Mouse (Mus musculus) heart, adult 2 months (tissue): ENCODE measurements around the gene Zfp664.

Experiments used
- EP300 ChIP-seq: fragments of 200-500 bp; IDR thresholded peaks from 2 replicates; pipeline ENCODE4 v1.6.1; 2011; ENCODE audit warnings: low read depth, low read length, control low read depth; ENCODE audit not compliant: insufficient read depth
- POLR2A ChIP-seq: fragments of 200-500 bp; IDR thresholded peaks from 2 replicates; pipeline ENCODE4 v1.6.1; 2011; ENCODE audit warnings: mild to moderate bottlenecking, low read depth, low read length, control low read depth; ENCODE audit not compliant: insufficient read depth

GRCm38 (mm10) chr5:124830331-124830730 is 32.2 kb upstream of the Zfp664 start:
- TF ChIP-seq EP300 (no peak), POLR2A (no peak)
